Mouse (Mus musculus): ENCODE measurements around the gene Cdkl1. TPM values are rescaled to one million over a fixed set of nuclear protein-coding genes. Genes with fewer than 3 reads are reported as not detected.

The Cdkl1 gene
- polyA plus RNA-seq, 1 experiment from 2014 or later = 1.7 TPM

DNA sequence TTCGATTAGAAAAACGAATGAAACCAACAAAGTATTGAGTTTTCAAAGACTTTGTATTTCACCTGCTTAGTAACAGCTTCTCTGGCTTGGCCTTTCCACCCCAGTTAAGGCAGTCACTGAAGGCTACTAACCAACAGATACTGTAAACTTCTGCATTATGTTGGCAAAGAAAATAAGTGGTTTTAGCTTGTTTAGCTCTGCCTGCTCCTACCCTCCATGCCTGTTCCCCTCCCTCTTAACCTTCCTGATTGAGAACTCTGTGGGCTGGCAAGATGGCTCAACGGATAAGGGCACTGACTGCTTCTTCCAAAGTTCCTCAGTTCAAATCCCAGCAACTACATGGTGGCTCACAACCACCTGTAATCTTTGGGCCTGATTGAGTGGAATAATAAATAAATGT is 57.1 kb downstream of the Cdkl1 start:
- peak overlapping the region; percentile 47 for H3K9ac ChIP-seq (ENCODE audit: low read depth, low read length)
- 43% methylated on average over 3 of the region's 3 CpGs for WGBS (ENCODE audit: insufficient replicate concordance)
- H3K4me2 ChIP-seq (ENCODE audit: low read depth, low read length) = 0 out of 2 replicates have a peak overlapping the region, but pooled peaks have one; percentile 18
- H3K9me3 ChIP-seq (replicated peaks; ENCODE audit: control insufficient read depth, low read length) = no peaks in the 10 kb centered on the region
- H3K27ac ChIP-seq (ENCODE audit: low read length) = peak overlapping the region; percentile 82
- H3K4me3 ChIP-seq (ENCODE audit: low read depth, low read length) = no peak overlapping the region
- peak; percentile 50; the same call in 1 of the 2 replicates for ATAC-seq (ENCODE audit: low read depth)
- H3K4me1 ChIP-seq (ENCODE audit: control insufficient read depth, low read depth, low read length) = peaks cover 4% of the 10 kb centered on the region
- H3K27me3 ChIP-seq (ENCODE audit: control insufficient read depth, insufficient read depth, low read depth, low read length) = no peaks in the 10 kb centered on the region
- H3K36me3 ChIP-seq (ENCODE audit: control insufficient read depth, insufficient read depth) = no peaks in the 10 kb centered on the region

DNA sequence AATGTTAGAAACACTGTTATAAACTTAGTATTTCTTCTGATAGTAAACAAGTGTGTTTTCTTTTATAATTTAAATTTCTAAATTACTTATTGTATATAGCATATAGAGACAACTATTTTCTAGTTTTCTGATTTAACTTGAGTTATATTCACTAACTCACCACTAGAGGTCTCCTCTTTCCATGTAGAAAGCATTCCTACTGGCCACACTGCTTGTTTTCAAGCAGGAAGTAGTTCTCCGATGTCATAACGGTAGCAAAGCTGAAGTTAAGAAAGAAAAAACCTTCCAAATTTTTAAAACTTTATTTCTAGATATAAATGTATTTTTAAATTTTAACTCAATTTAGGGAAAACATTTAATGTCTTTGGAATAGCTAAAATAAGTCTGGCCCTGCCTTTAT is 57.5 kb downstream of the Cdkl1 start:
- H3K4me1 ChIP-seq (ENCODE audit: control insufficient read depth, low read depth, low read length) = peaks cover 4% of the 10 kb centered on the region

GRCm38 (mm10) chr12:69732221-69732620 is 58.8 kb downstream of the Cdkl1 start:
- Histone ChIP-seq H3K27ac (ENCODE audit: low read length) (no peak overlapping the region), H3K9ac (ENCODE audit: low read depth, low read length) (no peak overlapping the region), H3K27me3 (ENCODE audit: control insufficient read depth, insufficient read depth, low read depth, low read length) (no peaks in the 10 kb centered on the region), H3K36me3 (ENCODE audit: control insufficient read depth, insufficient read depth) (no peaks in the 10 kb centered on the region), H3K9me3 (replicated peaks; ENCODE audit: control insufficient read depth, low read length) (no peaks in the 10 kb centered on the region), H3K4me3 (ENCODE audit: low read depth, low read length) (no peak overlapping the region), H3K4me2 (ENCODE audit: low read depth, low read length) (no peak overlapping the region), H3K4me1 (ENCODE audit: control insufficient read depth, low read depth, low read length) (peaks cover 4% of the 10 kb centered on the region)
- ATAC-seq (ENCODE audit: low read depth) = no peak
- 53% methylated on average over 5 of the region's 5 CpGs for WGBS (ENCODE audit: insufficient replicate concordance)

More for the DNA sequence above, 57.5 kb downstream of the Cdkl1 start:
- peak; percentile 78 for ATAC-seq (ENCODE audit: low read depth)
- H3K4me2 ChIP-seq (ENCODE audit: low read depth, low read length) = 0 out of 2 replicates have a peak overlapping the region, but pooled peaks have one; percentile 18
- H3K27me3 ChIP-seq (ENCODE audit: control insufficient read depth, insufficient read depth, low read depth, low read length) = no peaks in the 10 kb centered on the region
- no peaks in the 10 kb centered on the region for H3K9me3 ChIP-seq (replicated peaks; ENCODE audit: control insufficient read depth, low read length)
- H3K9ac ChIP-seq (ENCODE audit: low read depth, low read length) = no peak overlapping the region; the same call in 1 of the 2 replicates
- H3K36me3 ChIP-seq (ENCODE audit: control insufficient read depth, insufficient read depth) = no peaks in the 10 kb centered on the region
- 2% methylated on average over 2 of the region's 2 CpGs for WGBS (ENCODE audit: insufficient replicate concordance)
- H3K27ac ChIP-seq (ENCODE audit: low read length) = peak overlapping the region; percentile 82
- H3K4me3 ChIP-seq (ENCODE audit: low read depth, low read length) = no peak overlapping the region

DNA sequence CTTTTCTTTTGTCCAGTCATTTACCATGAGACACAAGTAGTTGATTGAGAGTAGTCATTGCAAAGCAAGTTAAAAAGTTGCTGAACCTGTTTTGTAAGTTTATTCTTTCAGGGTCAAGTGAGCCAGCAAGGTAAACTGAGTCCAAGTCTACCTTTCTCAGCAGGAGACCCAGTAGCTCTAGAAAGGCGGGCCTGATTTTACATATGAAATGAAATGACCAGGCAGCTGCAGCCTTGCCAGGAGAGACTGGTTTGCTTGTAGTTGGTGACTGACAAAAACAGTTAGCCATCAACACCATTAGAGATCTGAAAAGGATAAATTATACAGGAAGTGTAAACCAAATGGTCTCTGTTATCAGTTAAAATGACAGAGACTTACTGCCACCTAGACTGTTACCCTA is 60.8 kb downstream of the Cdkl1 start:
- no peak overlapping the region for H3K27ac ChIP-seq (ENCODE audit: low read length)
- H3K27me3 ChIP-seq (ENCODE audit: control insufficient read depth, insufficient read depth, low read depth, low read length) = no peaks in the 10 kb centered on the region
- H3K36me3 ChIP-seq (ENCODE audit: control insufficient read depth, insufficient read depth) = no peaks in the 10 kb centered on the region
- no peak overlapping the region for H3K9ac ChIP-seq (ENCODE audit: low read depth, low read length)
- H3K4me2 ChIP-seq (ENCODE audit: low read depth, low read length) = no peak overlapping the region
- WGBS (ENCODE audit: insufficient replicate concordance) = 69% methylated on average over 1 of the region's 1 CpGs
- no peak for ATAC-seq (ENCODE audit: low read depth)
- no peak overlapping the region for H3K4me3 ChIP-seq (ENCODE audit: low read depth, low read length)
- H3K9me3 ChIP-seq (replicated peaks; ENCODE audit: control insufficient read depth, low read length) = no peaks in the 10 kb centered on the region
- H3K4me1 ChIP-seq (ENCODE audit: control insufficient read depth, low read depth, low read length) = peaks cover 12% of the 10 kb centered on the region

DNA sequence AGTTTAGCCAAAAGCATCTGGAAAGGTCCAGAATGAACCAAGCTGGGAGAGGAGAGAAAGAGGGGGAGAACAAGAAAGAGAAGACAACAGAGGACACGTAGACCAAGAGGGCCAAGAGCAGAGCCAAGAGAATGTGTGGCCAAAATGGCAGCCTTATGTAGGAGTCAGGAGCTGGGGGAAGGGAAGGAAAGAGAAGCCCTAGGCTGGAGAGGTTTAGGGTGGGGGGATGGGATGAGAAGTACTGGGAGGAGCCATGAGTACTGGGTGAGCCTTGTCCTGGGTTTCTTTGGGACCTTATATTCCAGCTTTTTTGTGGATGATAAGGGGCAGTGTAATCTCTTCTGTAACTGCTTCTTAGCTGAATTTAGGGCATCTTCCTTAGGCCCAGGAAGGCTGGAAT is 61.8 kb downstream of the Cdkl1 start:
- ATAC-seq (ENCODE audit: low read depth) = no peak
- Histone ChIP-seq H3K4me3 (ENCODE audit: low read depth, low read length) (no peak overlapping the region), H3K27me3 (ENCODE audit: control insufficient read depth, insufficient read depth, low read depth, low read length) (no peaks in the 10 kb centered on the region), H3K4me2 (ENCODE audit: low read depth, low read length) (no peak overlapping the region), H3K27ac (ENCODE audit: low read length) (no peak overlapping the region), H3K9me3 (replicated peaks; ENCODE audit: control insufficient read depth, low read length) (no peaks in the 10 kb centered on the region), H3K9ac (ENCODE audit: low read depth, low read length) (no peak overlapping the region), H3K4me1 (ENCODE audit: control insufficient read depth, low read depth, low read length) (peaks cover 13% of the 10 kb centered on the region), H3K36me3 (ENCODE audit: control insufficient read depth, insufficient read depth) (no peaks in the 10 kb centered on the region)
- 86% methylated on average over 1 of the region's 1 CpGs for WGBS (ENCODE audit: insufficient replicate concordance)

GRCm38 (mm10) chr12:69724711-69725460 is 66.2 kb downstream of the Cdkl1 start, which contains the start of the genes L2hgdh and Atp5s:
L2hgdh (minus strand) TSS chr12:69724873.
Atp5s (plus strand) TSS chr12:69724950.
- Histone ChIP-seq H3K9ac (ENCODE audit: low read depth, low read length) (peak within 1 kb of the TSS; percentile 85), H3K4me1 (ENCODE audit: control insufficient read depth, low read depth, low read length) (peaks cover 19% of the 10 kb centered on the region), H3K36me3 (ENCODE audit: control insufficient read depth, insufficient read depth) (peaks cover 6% of the 10 kb centered on the region; the same call in 1 of the 2 replicates), H3K27ac (ENCODE audit: low read length) (peak within 1 kb of the TSS; percentile 96), H3K4me3 (ENCODE audit: low read depth, low read length) (peak within 1 kb of the TSS; percentile 76), H3K4me2 (ENCODE audit: low read depth, low read length) (peak within 1 kb of the TSS; percentile 99), H3K27me3 (ENCODE audit: control insufficient read depth, insufficient read depth, low read depth, low read length) (no peaks in the 10 kb centered on the region), H3K9me3 (replicated peaks; ENCODE audit: control insufficient read depth, low read length) (peaks cover under 1% of the 10 kb centered on the region)
- WGBS (ENCODE audit: insufficient replicate concordance) = under 1% methylated on average over 60 of the region's 60 CpGs
- ATAC-seq (ENCODE audit: low read depth) = peak; percentile 90

DNA sequence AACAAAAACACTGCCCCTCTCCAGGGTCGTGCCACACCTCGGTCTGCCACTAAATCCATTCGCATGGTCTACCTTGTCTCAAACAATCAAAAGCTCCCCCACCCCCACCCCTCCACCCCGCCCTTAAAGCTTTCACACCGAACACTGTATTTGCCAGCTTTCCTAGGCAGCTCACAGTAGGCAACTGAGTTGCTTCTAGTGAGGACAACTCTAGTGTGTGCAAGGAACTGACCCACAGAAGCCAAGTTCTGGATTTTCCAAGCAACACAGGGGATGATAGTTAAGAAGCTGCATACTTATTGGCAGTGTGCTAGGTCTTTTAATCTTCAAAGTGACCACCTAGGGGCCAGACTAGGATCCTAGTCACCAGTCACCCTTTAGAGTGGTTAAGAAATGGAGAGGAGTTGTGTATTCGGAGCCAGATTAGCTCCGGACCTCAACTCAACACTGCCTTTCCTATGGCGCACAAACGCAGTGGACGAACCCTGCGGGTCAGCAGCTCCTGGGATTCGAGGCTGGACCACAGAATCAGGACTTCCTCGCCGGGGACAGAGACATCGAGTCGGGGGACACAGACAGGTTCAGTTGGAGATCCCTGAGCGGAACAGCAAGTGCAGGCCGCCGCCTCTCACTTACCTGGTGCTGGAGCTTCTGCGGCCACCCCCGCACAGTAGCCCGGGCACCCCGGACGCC is 66.9 kb downstream of the Cdkl1 start:
- Histone ChIP-seq H3K9ac (ENCODE audit: low read depth, low read length) (peak overlapping the region; percentile 84), H3K4me1 (ENCODE audit: control insufficient read depth, low read depth, low read length) (peaks cover 19% of the 10 kb centered on the region), H3K27me3 (ENCODE audit: control insufficient read depth, insufficient read depth, low read depth, low read length) (no peaks in the 10 kb centered on the region), H3K4me2 (ENCODE audit: low read depth, low read length) (peak overlapping the region; percentile 99), H3K27ac (ENCODE audit: low read length) (peak overlapping the region; percentile 76), H3K36me3 (ENCODE audit: control insufficient read depth, insufficient read depth) (peaks cover 11% of the 10 kb centered on the region; the same call in 1 of the 2 replicates), H3K4me3 (ENCODE audit: low read depth, low read length) (peak overlapping the region; percentile 76), H3K9me3 (replicated peaks; ENCODE audit: control insufficient read depth, low read length) (peaks cover 6% of the 10 kb centered on the region)
- under 1% methylated on average over 24 of the region's 24 CpGs for WGBS (ENCODE audit: insufficient replicate concordance)
- no peak for ATAC-seq (ENCODE audit: low read depth)

GRCm38 (mm10) chr12:69723376-69723775 is 67.7 kb downstream of the Cdkl1 start:
- peak overlapping the region; percentile 99 for H3K4me2 ChIP-seq (ENCODE audit: low read depth, low read length)
- 40% methylated on average over 2 of the region's 2 CpGs for WGBS (ENCODE audit: insufficient replicate concordance)
- no peak overlapping the region for H3K27ac ChIP-seq (ENCODE audit: low read length)
- peaks cover 6% of the 10 kb centered on the region for H3K9me3 ChIP-seq (replicated peaks; ENCODE audit: control insufficient read depth, low read length)
- H3K9ac ChIP-seq (ENCODE audit: low read depth, low read length) = 0 out of 2 replicates have a peak overlapping the region, but pooled peaks have one; percentile 84
- H3K4me1 ChIP-seq (ENCODE audit: control insufficient read depth, low read depth, low read length) = peaks cover 19% of the 10 kb centered on the region
- peaks cover 11% of the 10 kb centered on the region; the same call in 1 of the 2 replicates for H3K36me3 ChIP-seq (ENCODE audit: control insufficient read depth, insufficient read depth)
- no peaks in the 10 kb centered on the region for H3K27me3 ChIP-seq (ENCODE audit: control insufficient read depth, insufficient read depth, low read depth, low read length)
- no peak for ATAC-seq (ENCODE audit: low read depth)
- peak overlapping the region; percentile 76 for H3K4me3 ChIP-seq (ENCODE audit: low read depth, low read length)

Data from liver, embryonic 16.5 days (tissue).